Mouse (Mus musculus): ENCODE measurements around the gene Ubap1. TPM values are rescaled to one million over a fixed set of nuclear protein-coding genes. Genes with fewer than 3 reads are reported as not detected.
A peak's percentile ranks its signal among the peaks of the same experiment; 100 is the strongest.

The Ubap1 gene
- polyA plus RNA-seq (2015; fragmentation: Nextera tagmentation; extraction: Ambion mirVana), result 73.6 and 82.4 TPM in 2 replicates

DNA sequence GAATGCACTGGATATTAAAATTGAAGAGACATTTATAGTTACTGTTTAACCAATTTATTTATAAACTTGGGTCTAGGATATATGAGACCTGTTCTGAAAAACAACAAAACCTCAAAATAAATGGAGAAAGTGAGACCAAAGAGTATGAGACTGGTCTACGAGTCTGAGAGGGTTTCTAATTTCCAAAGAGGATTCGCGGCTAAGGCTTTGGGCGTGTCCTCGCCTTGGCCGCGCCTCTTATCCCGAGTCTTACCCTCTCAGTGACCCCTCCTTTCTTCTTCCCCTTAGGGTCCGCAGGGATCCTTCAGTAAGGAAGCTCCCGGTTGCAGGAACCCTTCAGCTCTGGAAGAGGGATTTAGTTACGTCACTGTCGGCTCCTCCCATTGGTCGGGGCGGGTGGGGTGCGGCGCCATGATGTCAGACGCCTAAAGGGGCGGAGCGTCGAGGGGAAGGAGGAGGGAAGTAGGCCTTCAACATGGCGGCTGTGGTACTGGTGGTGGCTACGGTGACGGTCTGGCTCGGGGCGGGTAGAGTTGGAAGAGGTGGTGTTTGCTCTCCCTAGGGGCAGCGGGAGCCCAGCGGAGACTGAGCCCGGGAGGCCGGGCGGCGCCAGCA is at the start of gene Ubap1:
TSS of gene Ubap1 (plus strand) at position 413 of the 615 bp plus-strand sequence.
- H3K4me3 ChIP-seq (replicated peaks; ENCODE audit: low read length), result peak within 1 kb of the TSS; percentile 84
- H3K9me3 ChIP-seq (ENCODE audit: control insufficient read depth, low read length), result no peaks in the 10 kb centered on the region
- no peaks in the 10 kb centered on the region for H3K36me3 ChIP-seq (ENCODE audit: control insufficient read depth, insufficient read depth)
- WGBS, result under 1% methylated on average over 31 of the region's 31 CpGs
- H3K27ac ChIP-seq (ENCODE audit: low read length), result peak within 1 kb of the TSS; percentile 96
- peaks cover 13% of the 10 kb centered on the region for H3K4me1 ChIP-seq (replicated peaks; ENCODE audit: control insufficient read depth, insufficient read depth, low read length)
- peak; percentile 97 for ATAC-seq
- H3K27me3 ChIP-seq (replicated peaks; ENCODE audit: control insufficient read depth, insufficient read depth, low read length), result no peaks in the 10 kb centered on the region
- peak within 1 kb of the TSS; percentile 78 for H3K9ac ChIP-seq (replicated peaks; ENCODE audit: low read depth, low read length)
- H3K4me2 ChIP-seq (ENCODE audit: low read length), result peak within 1 kb of the TSS; percentile 69

DNA sequence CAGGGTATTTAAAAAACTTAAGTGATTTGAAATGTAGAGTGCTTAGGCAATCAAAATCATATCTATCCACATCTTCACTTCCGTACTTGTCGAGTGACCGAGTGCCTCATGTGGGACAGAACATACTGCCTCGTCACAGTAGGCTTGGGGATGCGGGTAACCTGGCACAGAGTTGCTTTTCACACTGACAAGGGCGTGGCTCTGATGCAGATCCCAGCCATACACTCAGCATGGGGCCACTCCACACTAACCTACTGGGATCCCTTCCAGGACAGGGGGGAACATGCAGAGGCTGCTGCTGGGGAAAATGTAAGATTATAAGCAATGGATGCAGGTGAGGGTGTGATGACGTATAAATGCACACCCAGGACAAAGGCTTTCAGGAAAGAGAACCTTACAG is 45.1 kb upstream of the Ubap1 start:
- no peak overlapping the region for H3K9ac ChIP-seq (replicated peaks; ENCODE audit: low read depth, low read length)
- H3K4me3 ChIP-seq (replicated peaks; ENCODE audit: low read length), result no peak overlapping the region
- H3K27me3 ChIP-seq (replicated peaks; ENCODE audit: control insufficient read depth, insufficient read depth, low read length), result no peaks in the 10 kb centered on the region
- peaks cover 25% of the 10 kb centered on the region for H3K36me3 ChIP-seq (ENCODE audit: control insufficient read depth, insufficient read depth)
- 85% methylated on average over 7 of the region's 7 CpGs for WGBS
- ATAC-seq, result no peak
- no peak overlapping the region for H3K4me2 ChIP-seq (ENCODE audit: low read length)
- no peaks in the 10 kb centered on the region for H3K9me3 ChIP-seq (ENCODE audit: control insufficient read depth, low read length)
- peaks cover 7% of the 10 kb centered on the region; the same call in 1 of the 2 replicates for H3K4me1 ChIP-seq (replicated peaks; ENCODE audit: control insufficient read depth, insufficient read depth, low read length)
- no peak overlapping the region for H3K27ac ChIP-seq (ENCODE audit: low read length)

DNA sequence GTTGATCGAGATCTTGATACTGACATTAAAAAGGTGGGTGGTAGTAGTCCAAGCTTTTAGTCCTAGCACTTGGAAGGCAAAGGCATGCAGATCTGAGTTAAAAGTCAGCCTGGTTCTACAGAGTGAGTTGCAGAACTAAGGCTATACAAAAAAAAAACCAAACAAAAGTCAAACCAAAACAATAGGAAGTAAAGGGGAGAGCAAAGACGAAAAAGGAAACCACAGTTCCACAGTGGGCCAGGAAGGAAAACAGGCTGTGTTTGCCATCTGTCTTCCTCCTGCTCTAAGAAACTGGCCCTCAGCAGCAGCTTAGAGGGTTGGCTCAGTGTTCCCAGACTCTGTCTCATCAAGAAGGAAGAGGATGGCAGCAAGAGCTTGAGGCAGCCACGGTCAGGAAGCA is 44.5 kb upstream of the Ubap1 start:
- no peak overlapping the region for H3K9ac ChIP-seq (replicated peaks; ENCODE audit: low read depth, low read length)
- H3K4me3 ChIP-seq (replicated peaks; ENCODE audit: low read length), result no peak overlapping the region
- H3K27me3 ChIP-seq (replicated peaks; ENCODE audit: control insufficient read depth, insufficient read depth, low read length), result no peaks in the 10 kb centered on the region
- H3K36me3 ChIP-seq (ENCODE audit: control insufficient read depth, insufficient read depth), result peaks cover 23% of the 10 kb centered on the region
- H3K27ac ChIP-seq (ENCODE audit: low read length), result peak overlapping the region; percentile 5; the same call in 1 of the 2 replicates
- 56% methylated on average over 3 of the region's 3 CpGs for WGBS
- H3K4me2 ChIP-seq (ENCODE audit: low read length), result no peak overlapping the region
- peaks cover 7% of the 10 kb centered on the region; the same call in 1 of the 2 replicates for H3K4me1 ChIP-seq (replicated peaks; ENCODE audit: control insufficient read depth, insufficient read depth, low read length)
- peak; percentile 58; the same call in 1 of the 2 replicates for ATAC-seq
- H3K9me3 ChIP-seq (ENCODE audit: control insufficient read depth, low read length), result no peaks in the 10 kb centered on the region

DNA sequence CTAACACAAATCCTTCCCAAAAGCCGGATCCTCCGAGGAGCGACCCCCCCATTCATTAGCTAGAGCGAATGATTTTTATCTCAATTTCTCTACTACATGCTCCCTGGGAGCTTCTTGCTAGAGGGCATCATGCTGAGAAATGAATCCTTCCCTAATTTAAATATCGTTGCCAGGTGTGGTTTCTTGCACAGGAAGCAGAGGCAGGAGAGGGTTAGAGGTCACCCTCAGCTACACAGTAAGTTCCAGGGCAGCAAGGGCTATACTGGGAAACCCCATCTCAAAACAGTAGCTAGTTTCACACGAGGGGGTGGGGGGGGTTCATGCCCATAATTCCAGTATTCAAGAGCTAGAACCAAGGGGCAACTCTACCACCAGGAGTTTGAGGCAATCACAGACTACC is 41.4 kb upstream of the Ubap1 start:
- Histone ChIP-seq H3K27ac (ENCODE audit: low read length) (no peak overlapping the region), H3K4me2 (ENCODE audit: low read length) (no peak overlapping the region), H3K27me3 (replicated peaks; ENCODE audit: control insufficient read depth, insufficient read depth, low read length) (no peaks in the 10 kb centered on the region), H3K36me3 (ENCODE audit: control insufficient read depth, insufficient read depth) (peaks cover 10% of the 10 kb centered on the region), H3K4me3 (replicated peaks; ENCODE audit: low read length) (no peak overlapping the region), H3K9me3 (ENCODE audit: control insufficient read depth, low read length) (no peaks in the 10 kb centered on the region), H3K9ac (replicated peaks; ENCODE audit: low read depth, low read length) (no peak overlapping the region), H3K4me1 (replicated peaks; ENCODE audit: control insufficient read depth, insufficient read depth, low read length) (peaks cover 10% of the 10 kb centered on the region; the same call in 1 of the 2 replicates)
- ATAC-seq, result no peak
- WGBS, result 89% methylated on average over 6 of the region's 6 CpGs

DNA sequence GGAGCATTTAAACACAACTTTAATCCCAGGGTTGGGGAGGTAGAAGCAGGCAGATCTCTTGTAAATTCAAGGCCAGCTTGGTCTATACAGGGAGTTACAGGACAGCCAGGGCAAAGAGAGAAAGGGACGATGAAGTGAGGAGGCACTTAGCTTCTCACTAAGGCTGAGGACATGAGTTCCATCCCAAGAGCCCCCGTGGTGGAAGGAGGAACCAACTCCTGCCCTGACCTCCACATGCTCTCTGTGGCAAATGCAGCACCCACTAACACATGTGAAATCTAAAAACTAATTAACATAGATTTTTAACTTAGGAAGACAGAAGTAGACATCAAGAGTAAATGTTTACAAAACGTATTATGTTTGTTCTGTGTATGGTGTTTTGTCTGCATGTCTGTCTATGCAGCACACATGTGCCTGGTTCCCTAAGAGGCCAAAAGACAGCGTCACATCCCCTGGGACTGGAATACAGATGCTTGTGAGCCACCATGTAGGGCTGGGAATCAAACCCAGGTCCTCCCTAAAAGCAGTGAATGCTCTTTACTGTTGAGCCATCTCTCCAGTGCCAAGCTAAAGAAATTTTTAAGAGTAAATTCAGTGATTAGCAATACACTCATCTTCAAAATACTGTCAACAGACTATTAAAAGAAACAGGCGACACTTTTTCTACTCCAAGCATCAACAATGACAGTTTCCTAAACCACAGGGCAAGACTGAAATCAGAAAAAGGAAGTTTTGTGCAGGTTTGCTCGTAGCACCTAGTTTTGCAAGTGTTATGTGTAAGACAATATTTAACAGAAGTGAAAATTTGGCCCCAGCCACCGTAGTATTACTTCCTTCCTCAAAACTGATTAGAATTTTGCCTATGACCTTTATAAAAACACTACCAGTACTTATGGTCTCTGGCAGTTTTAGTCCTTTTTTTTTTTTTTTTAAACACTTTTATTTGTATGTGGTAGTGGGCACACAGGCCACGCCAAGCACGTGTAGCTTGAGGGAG is 37.9 kb upstream of the Ubap1 start:
- Histone ChIP-seq H3K4me2 (ENCODE audit: low read length) (no peak overlapping the region), H3K4me1 (replicated peaks; ENCODE audit: control insufficient read depth, insufficient read depth, low read length) (peaks cover 24% of the 10 kb centered on the region), H3K36me3 (ENCODE audit: control insufficient read depth, insufficient read depth) (peaks cover 11% of the 10 kb centered on the region), H3K27ac (ENCODE audit: low read length) (no peak overlapping the region), H3K27me3 (replicated peaks; ENCODE audit: control insufficient read depth, insufficient read depth, low read length) (no peaks in the 10 kb centered on the region), H3K4me3 (replicated peaks; ENCODE audit: low read length) (no peak overlapping the region), H3K9ac (replicated peaks; ENCODE audit: low read depth, low read length) (no peak overlapping the region), H3K9me3 (ENCODE audit: control insufficient read depth, low read length) (no peaks in the 10 kb centered on the region)
- 94% methylated on average over 9 of the region's 9 CpGs for WGBS
- ATAC-seq, result no peak

DNA sequence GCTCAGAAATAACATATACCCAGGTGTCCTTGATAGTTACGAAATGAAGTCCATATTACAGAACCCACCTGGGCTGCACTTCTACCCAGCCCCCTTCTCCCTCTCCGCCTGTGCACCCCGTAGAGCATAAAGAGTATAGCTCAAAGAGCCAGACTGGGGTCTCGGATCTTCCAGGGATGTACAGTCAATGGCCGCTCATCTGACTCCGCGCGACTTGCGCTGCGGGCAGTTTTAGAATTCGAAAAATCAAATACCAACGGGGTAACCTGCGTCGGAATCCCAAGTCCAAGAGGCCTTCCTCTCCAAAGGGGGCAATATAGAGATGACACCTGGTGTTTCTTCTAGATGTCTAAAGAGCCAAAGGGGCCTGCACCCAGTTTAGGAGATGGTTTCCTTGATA is 35.1 kb upstream of the Ubap1 start:
- H3K9me3 ChIP-seq (ENCODE audit: control insufficient read depth, low read length), result no peaks in the 10 kb centered on the region
- WGBS, result 15% methylated on average over 14 of the region's 14 CpGs
- peak overlapping the region; percentile 89 for H3K9ac ChIP-seq (replicated peaks; ENCODE audit: low read depth, low read length)
- H3K36me3 ChIP-seq (ENCODE audit: control insufficient read depth, insufficient read depth), result peaks cover 11% of the 10 kb centered on the region
- H3K4me2 ChIP-seq (ENCODE audit: low read length), result peak overlapping the region; percentile 90
- no peak for ATAC-seq
- H3K4me1 ChIP-seq (replicated peaks; ENCODE audit: control insufficient read depth, insufficient read depth, low read length), result peaks cover 24% of the 10 kb centered on the region
- peak overlapping the region; percentile 100 for H3K4me3 ChIP-seq (replicated peaks; ENCODE audit: low read length)
- H3K27me3 ChIP-seq (replicated peaks; ENCODE audit: control insufficient read depth, insufficient read depth, low read length), result no peaks in the 10 kb centered on the region
- peak overlapping the region; percentile 95; the same call in 1 of the 2 replicates for H3K27ac ChIP-seq (ENCODE audit: low read length)

DNA sequence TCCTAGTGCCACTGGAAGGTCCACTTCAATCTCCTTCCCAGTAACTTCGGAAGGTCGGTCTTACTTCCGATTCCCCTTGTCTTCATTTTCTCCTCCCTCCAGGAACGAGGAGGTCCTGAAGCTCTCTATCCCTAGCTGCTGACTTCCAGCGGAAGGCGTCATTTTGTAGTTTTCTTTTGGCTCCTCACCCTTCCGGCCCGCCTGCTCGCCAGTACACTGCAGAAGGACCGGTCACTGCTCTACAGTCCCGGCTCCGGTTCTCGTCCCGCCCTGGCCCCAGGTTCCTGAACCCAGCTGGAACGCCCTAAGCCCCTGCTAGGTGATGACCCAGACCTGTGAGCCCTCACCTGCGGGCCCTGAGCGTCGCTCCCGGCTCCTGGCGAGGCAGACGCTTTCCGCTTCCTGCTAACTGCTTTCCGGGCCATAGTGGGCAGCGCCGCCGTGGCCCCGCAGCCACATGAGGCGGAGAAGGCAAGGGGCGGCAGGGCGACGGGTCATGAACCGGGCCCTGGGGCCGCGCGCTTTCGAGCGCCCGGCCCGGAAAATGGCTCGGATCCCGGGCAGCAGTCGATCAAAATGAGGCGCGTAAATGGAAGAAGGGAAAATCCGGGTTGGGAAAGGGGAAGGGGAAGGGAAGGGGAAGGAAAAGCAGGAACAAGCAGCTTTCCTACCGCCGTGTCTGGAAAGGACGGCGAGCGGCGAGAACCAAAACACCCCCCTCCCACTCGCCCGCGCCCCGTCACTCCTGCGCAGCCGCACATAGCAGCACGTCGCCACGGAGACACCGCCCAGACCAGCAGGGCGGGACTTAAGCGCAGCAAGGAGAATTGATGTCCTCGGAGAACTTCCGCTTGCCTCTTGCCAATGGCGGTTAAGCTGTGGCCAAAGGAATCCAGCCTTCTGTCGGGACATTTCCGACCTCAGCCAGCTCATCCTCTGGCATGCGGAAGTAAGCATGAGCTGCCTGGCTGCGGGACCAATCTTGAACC is 34.4 kb upstream of the Ubap1 start, which contains the start of gene Dcaf12:
TSS of gene Dcaf12 (minus strand) at position 749 of the 989 bp plus-strand sequence.
- ATAC-seq, result peak; percentile 98
- H3K4me1 ChIP-seq (replicated peaks; ENCODE audit: control insufficient read depth, insufficient read depth, low read length), result peaks cover 24% of the 10 kb centered on the region
- H3K27ac ChIP-seq (ENCODE audit: low read length), result peak within 1 kb of the TSS; percentile 95
- under 1% methylated on average over 70 of the region's 70 CpGs for WGBS
- no peaks in the 10 kb centered on the region for H3K9me3 ChIP-seq (ENCODE audit: control insufficient read depth, low read length)
- H3K27me3 ChIP-seq (replicated peaks; ENCODE audit: control insufficient read depth, insufficient read depth, low read length), result no peaks in the 10 kb centered on the region
- peak within 1 kb of the TSS; percentile 90 for H3K4me2 ChIP-seq (ENCODE audit: low read length)
- peak within 1 kb of the TSS; percentile 100 for H3K4me3 ChIP-seq (replicated peaks; ENCODE audit: low read length)
- H3K9ac ChIP-seq (replicated peaks; ENCODE audit: low read depth, low read length), result peak within 1 kb of the TSS; percentile 89
- H3K36me3 ChIP-seq (ENCODE audit: control insufficient read depth, insufficient read depth), result peaks cover 11% of the 10 kb centered on the region

- Histone ChIP-seq H3K4me2 (ENCODE audit: low read length) (peak overlapping the region; percentile 90), H3K9me3 (ENCODE audit: control insufficient read depth, low read length) (no peaks in the 10 kb centered on the region), H3K4me3 (replicated peaks; ENCODE audit: low read length) (peak overlapping the region; percentile 100), H3K27me3 (replicated peaks; ENCODE audit: control insufficient read depth, insufficient read depth, low read length) (no peaks in the 10 kb centered on the region), H3K9ac (replicated peaks; ENCODE audit: low read depth, low read length) (peak overlapping the region; percentile 89), H3K27ac (ENCODE audit: low read length) (peak overlapping the region; percentile 95), H3K4me1 (replicated peaks; ENCODE audit: control insufficient read depth, insufficient read depth, low read length) (peaks cover 24% of the 10 kb centered on the region), H3K36me3 (ENCODE audit: control insufficient read depth, insufficient read depth) (peaks cover 8% of the 10 kb centered on the region; the same call in 1 of the 2 replicates)
- WGBS, result 59% methylated on average over 8 of the region's 8 CpGs
- 0 out of 2 replicates have a peak, but pooled peaks have one; percentile 2 for ATAC-seq
Measured at GRCm38 (mm10) chr4:41315173-41315572, 33.6 kb upstream of the Ubap1 start.
